Mouse (Mus musculus) hindbrain, embryonic 16.5 days (tissue): ENCODE results near the gene Phtf1. TPM values are rescaled to one million over a fixed set of nuclear protein-coding genes. Genes with fewer than 3 reads are reported as not detected.

ENCODE experiments used
- ATAC-seq: fragments of 200-750 bp; cut with Nextera tagmentation; 2 replicates; pipeline ENCODE4 v1.8.0; 2017; ENCODE audit warnings: moderate TSS enrichment, moderate library complexity
- H3K27ac ChIP-seq: fragments of 300-500 bp; sonication (generic); 2 replicates; pipeline ENCODE4 v1.5.1; 2014; ENCODE audit warnings: low read depth, mild to moderate bottlenecking, control low read depth, low read length, moderate library complexity
- H3K27me3 ChIP-seq: fragments of 300-500 bp; sonication (generic); replicated peaks from 2 replicates; pipeline ENCODE4 v1.6.1; 2014; ENCODE audit warnings: low read length; ENCODE audit not compliant: control insufficient read depth, insufficient read depth
- H3K36me3 ChIP-seq: fragments of 300-500 bp; sonication (generic); 2 replicates; pipeline ENCODE4 v1.6.1; 2014; ENCODE audit warnings: mild to moderate bottlenecking, low read length, moderate library complexity, mixed read lengths; ENCODE audit not compliant: control insufficient read depth, insufficient read depth
- H3K4me1 ChIP-seq: fragments of 300-500 bp; sonication (generic); 2 replicates; pipeline ENCODE4 v1.6.1; 2014; ENCODE audit warnings: low read depth, low read length; ENCODE audit not compliant: control insufficient read depth, insufficient read depth
- H3K4me2 ChIP-seq: fragments of 300-500 bp; sonication (generic); 2 replicates; pipeline ENCODE4 v1.6.1; 2014; ENCODE audit warnings: mild to moderate bottlenecking, low read length, control low read depth, moderate library complexity
- H3K4me3 ChIP-seq: fragments of 300-500 bp; sonication (generic); 2 replicates; pipeline ENCODE4 v1.5.1; 2014; ENCODE audit warnings: mild to moderate bottlenecking, low read length, control low read depth, moderate library complexity
- H3K9ac ChIP-seq: fragments of 300-500 bp; sonication (generic); 2 replicates; pipeline ENCODE4 v1.6.1; 2014; ENCODE audit warnings: low read depth, mild to moderate bottlenecking, control low read depth, low read length, moderate library complexity
- H3K9me3 ChIP-seq: fragments of 300-500 bp; sonication (generic); 2 replicates; pipeline ENCODE4 v1.6.1; 2014; ENCODE audit warnings: mild to moderate bottlenecking, low read length, moderate library complexity; ENCODE audit not compliant: control insufficient read depth
- WGBS: fragments of 180-500 bp; shearing (Covaris S2); extraction: QIAGEN DNeasy Blood & Tissue Kit; methylation state at CpG from one replicate; pipeline ENCODE4 v1.1.7; 2014; 5-methylcytosine and 5-hydroxymethylcytosine counted together
- polyA plus RNA-seq: library from polyadenylated mRNA; unstranded; fragments of >200 nt; fragmentation: Nextera tagmentation; extraction: Ambion mirVana; gene quantifications from 2 replicates; pipeline ENCODE4 v1.2.1, GENCODE M21; 2015

The Phtf1 gene
- polyA plus RNA-seq, 1 experiment from 2014 or later: 19.4 TPM

- Histone ChIP-seq H3K36me3 (peaks cover 5% of the 10 kb centered on the region; the same call in 1 of the 2 replicates), H3K9ac (no peak overlapping the region)
- no peak for ATAC-seq
Measured at GRCm38 (mm10) chr3:104009924-104010662, 42.2 kb downstream of the Phtf1 start.

GRCm38 (mm10) chr3:104011972-104012371 lies 44.1 kb downstream of the Phtf1 start:
- Histone ChIP-seq H3K4me3 (no peak overlapping the region), H3K9me3 (no peaks in the 10 kb centered on the region), H3K9ac (no peak overlapping the region), H3K4me2 (no peak overlapping the region), H3K27me3 (no peaks in the 10 kb centered on the region), H3K36me3 (peaks cover 5% of the 10 kb centered on the region), H3K4me1 (no peaks in the 10 kb centered on the region), H3K27ac (no peak overlapping the region)
- WGBS: 83% methylated on average over 2 of the region's 2 CpGs
- no peak for ATAC-seq

More at GRCm38 (mm10) chr3:104009924-104010662, 42.2 kb downstream of the Phtf1 start:
- Histone ChIP-seq H3K4me3 (no peak overlapping the region), H3K9me3 (no peaks in the 10 kb centered on the region), H3K4me1 (no peaks in the 10 kb centered on the region), H3K27ac (no peak overlapping the region), H3K27me3 (no peaks in the 10 kb centered on the region), H3K4me2 (no peak overlapping the region)
- WGBS: 94% methylated on average over 5 of the region's 5 CpGs

- 56% methylated on average over 3 of the region's 3 CpGs for WGBS
Measured at GRCm38 (mm10) chr3:104017931-104018330, 50.0 kb downstream of the Phtf1 start.

GRCm38 (mm10) chr3:104019453-104019852 lies 51.5 kb downstream of the Phtf1 start:
- no peaks in the 10 kb centered on the region for H3K27me3 ChIP-seq
- no peak overlapping the region for H3K4me3 ChIP-seq
- no peak overlapping the region for H3K4me2 ChIP-seq
- H3K4me1 ChIP-seq: no peaks in the 10 kb centered on the region
- H3K27ac ChIP-seq: no peak overlapping the region
- H3K36me3 ChIP-seq: peaks cover 5% of the 10 kb centered on the region; the same call in 1 of the 2 replicates
- 64% methylated on average over 4 of the region's 4 CpGs for WGBS
- H3K9me3 ChIP-seq: no peaks in the 10 kb centered on the region
- ATAC-seq: no peak
- H3K9ac ChIP-seq: no peak overlapping the region

More at GRCm38 (mm10) chr3:104017931-104018330, 50.0 kb downstream of the Phtf1 start:
- no peaks in the 10 kb centered on the region for H3K4me1 ChIP-seq
- no peak overlapping the region for H3K27ac ChIP-seq
- ATAC-seq: no peak
- peaks cover 5% of the 10 kb centered on the region; the same call in 1 of the 2 replicates for H3K36me3 ChIP-seq
- H3K27me3 ChIP-seq: no peaks in the 10 kb centered on the region
- H3K4me2 ChIP-seq: no peak overlapping the region
- no peak overlapping the region for H3K4me3 ChIP-seq
- H3K9me3 ChIP-seq: no peaks in the 10 kb centered on the region
- H3K9ac ChIP-seq: no peak overlapping the region

- no peaks in the 10 kb centered on the region for H3K27me3 ChIP-seq
- no peak overlapping the region for H3K4me2 ChIP-seq
- no peak overlapping the region for H3K27ac ChIP-seq
- H3K36me3 ChIP-seq: peaks cover 5% of the 10 kb centered on the region; the same call in 1 of the 2 replicates
- WGBS: 94% methylated on average over 12 of the region's 12 CpGs
- no peak overlapping the region for H3K4me3 ChIP-seq
- no peaks in the 10 kb centered on the region for H3K9me3 ChIP-seq
- no peaks in the 10 kb centered on the region for H3K4me1 ChIP-seq
- no peak for ATAC-seq
- no peak overlapping the region for H3K9ac ChIP-seq
Measured at GRCm38 (mm10) chr3:104020101-104020500, 52.2 kb downstream of the Phtf1 start.

- Histone ChIP-seq H3K27me3 (no peaks in the 10 kb centered on the region), H3K9ac (no peak overlapping the region), H3K27ac (no peak overlapping the region), H3K4me2 (no peak overlapping the region), H3K4me1 (no peaks in the 10 kb centered on the region), H3K36me3 (no peaks in the 10 kb centered on the region), H3K9me3 (no peaks in the 10 kb centered on the region), H3K4me3 (no peak overlapping the region)
- WGBS: 31% methylated on average over 3 of the region's 3 CpGs
- no peak for ATAC-seq
Measured at GRCm38 (mm10) chr3:104026938-104027337, 59.0 kb downstream of the Phtf1 start.

GRCm38 (mm10) chr3:104032086-104032485 lies 64.2 kb downstream of the Phtf1 start:
- Histone ChIP-seq H3K9ac (no peak overlapping the region), H3K36me3 (no peaks in the 10 kb centered on the region), H3K4me3 (no peak overlapping the region), H3K27ac (no peak overlapping the region), H3K27me3 (no peaks in the 10 kb centered on the region), H3K4me1 (no peaks in the 10 kb centered on the region), H3K9me3 (no peaks in the 10 kb centered on the region), H3K4me2 (no peak overlapping the region)
- WGBS: 100% methylated on average over 1 of the region's 1 CpGs
- ATAC-seq: no peak

GRCm38 (mm10) chr3:104032747-104033146 lies 64.8 kb downstream of the Phtf1 start:
- no peak overlapping the region for H3K4me3 ChIP-seq
- 82% methylated on average over 1 of the region's 1 CpGs for WGBS
- no peak overlapping the region for H3K27ac ChIP-seq
- H3K9ac ChIP-seq: no peak overlapping the region
- no peaks in the 10 kb centered on the region for H3K36me3 ChIP-seq
- no peaks in the 10 kb centered on the region for H3K4me1 ChIP-seq
- H3K4me2 ChIP-seq: no peak overlapping the region
- ATAC-seq: peak; percentile 76; the same call in 1 of the 2 replicates
- H3K9me3 ChIP-seq: no peaks in the 10 kb centered on the region
- no peaks in the 10 kb centered on the region for H3K27me3 ChIP-seq

- WGBS: 34% methylated on average over 6 of the region's 6 CpGs
- peak overlapping the region; percentile 48; the same call in 1 of the 2 replicates for H3K27ac ChIP-seq
- H3K27me3 ChIP-seq: no peaks in the 10 kb centered on the region
- H3K36me3 ChIP-seq: no peaks in the 10 kb centered on the region
- H3K9ac ChIP-seq: no peak overlapping the region
- H3K4me2 ChIP-seq: no peak overlapping the region
- H3K4me3 ChIP-seq: no peak overlapping the region
- peak; percentile 90 for ATAC-seq
- H3K4me1 ChIP-seq: peaks cover 4% of the 10 kb centered on the region; the same call in 1 of the 2 replicates
- no peaks in the 10 kb centered on the region for H3K9me3 ChIP-seq
Measured at GRCm38 (mm10) chr3:104059001-104059622, 91.2 kb downstream of the Phtf1 start.
